Mouse (Mus musculus) brain, embryonic 14.5 days (tissue): ENCODE results near the gene Ccnk. TPM values are rescaled to one million over a fixed set of nuclear protein-coding genes. Genes with fewer than 3 reads are reported as not detected.

Experiments
- DNase-seq: peaks from one replicate; pipeline ENCODE4 v3.0.0-alpha.2; 2011; ENCODE audit warnings: low read depth
- CTCF ChIP-seq: fragments of 200-500 bp; IDR thresholded peaks from 2 replicates; pipeline ENCODE4 v1.5.1; 2012; ENCODE audit warnings: inconsistent platforms, mild to moderate bottlenecking, moderate library complexity, borderline replicate concordance; ENCODE audit not compliant: insufficient read depth, insufficient read length; ENCODE audit errors: extremely low read depth
- POLR2A ChIP-seq: fragments of 200-500 bp; IDR thresholded peaks from 2 replicates; pipeline ENCODE4 v1.6.1; 2012; ENCODE audit warnings: mild to moderate bottlenecking, inconsistent platforms, borderline replicate concordance; ENCODE audit not compliant: poor library complexity, insufficient read depth, insufficient read length, severe bottlenecking; ENCODE audit errors: extremely low read depth
- polyA plus RNA-seq: library from polyadenylated mRNA; depleted of rRNA; stranded (reverse); fragments of >200 nt; gene quantifications from 2 replicates; pipeline ENCODE4 v1.2.3, GENCODE M21; 2012

Ccnk gene
- polyA plus RNA-seq, 1 experiment = 41.3 TPM

GRCm38 (mm10) chr12:108219163-108219562 is 39.8 kb downstream of the Ccnk start:
- DNase-seq = peak; percentile 45
- no peak for TF ChIP-seq POLR2A

GRCm38 (mm10) chr12:108219825-108220616 is 40.6 kb downstream of the Ccnk start:
- TF ChIP-seq CTCF (no peak), POLR2A (no peak)

GRCm38 (mm10) chr12:108220621-108221020 is 41.2 kb downstream of the Ccnk start:
- peak; percentile 81 for DNase-seq
- TF ChIP-seq CTCF (no peak), POLR2A (no peak)

More at GRCm38 (mm10) chr12:108219825-108220616, 40.6 kb downstream of the Ccnk start:
- no peak for DNase-seq

GRCm38 (mm10) chr12:108221206-108221605 is 41.8 kb downstream of the Ccnk start:
- DNase-seq = peak; percentile 81
- TF ChIP-seq POLR2A (no peak), CTCF (peak; percentile 38; the same call in 1 of the 2 replicates)

GRCm38 (mm10) chr12:108221712-108222111 is 42.3 kb downstream of the Ccnk start:
- TF ChIP-seq POLR2A (no peak), CTCF (no peak)
- no peak for DNase-seq

- TF ChIP-seq POLR2A = no peak
- TF ChIP-seq CTCF = no peak
- DNase-seq = no peak
Measured at GRCm38 (mm10) chr12:108223357-108223756, 44.0 kb downstream of the Ccnk start.

- TF ChIP-seq POLR2A = no peak
- no peak for TF ChIP-seq CTCF
- peak; percentile 66 for DNase-seq
Measured at GRCm38 (mm10) chr12:108225781-108226180, 46.4 kb downstream of the Ccnk start.

GRCm38 (mm10) chr12:108226216-108226615 is 46.8 kb downstream of the Ccnk start:
- no peak for TF ChIP-seq POLR2A
- TF ChIP-seq CTCF = no peak
- DNase-seq = no peak

- TF ChIP-seq CTCF (no peak), POLR2A (no peak)
- no peak for DNase-seq
Measured at GRCm38 (mm10) chr12:108226941-108227340, 47.6 kb downstream of the Ccnk start.

GRCm38 (mm10) chr12:108227527-108227926 is 48.1 kb downstream of the Ccnk start:
- DNase-seq = no peak
- no peak for TF ChIP-seq CTCF
- TF ChIP-seq POLR2A = no peak

- DNase-seq = no peak
- TF ChIP-seq POLR2A (no peak), CTCF (no peak)
Measured at GRCm38 (mm10) chr12:108230077-108230476, 50.7 kb downstream of the Ccnk start.

GRCm38 (mm10) chr12:108230821-108231794 is 51.7 kb downstream of the Ccnk start:
- peak; percentile 83 for DNase-seq
- TF ChIP-seq POLR2A = no peak
- peak; percentile 46 for TF ChIP-seq CTCF

GRCm38 (mm10) chr12:108231901-108232300 is 52.5 kb downstream of the Ccnk start:
- TF ChIP-seq CTCF (no peak), POLR2A (no peak)
- peak; percentile 72 for DNase-seq
